Mouse (Mus musculus) left cerebral cortex, adult 8-10 months (tissue): ENCODE measurements around the gene Ugt1a8. TPM values are rescaled to one million over a fixed set of nuclear protein-coding genes. Genes with fewer than 3 reads are reported as not detected.
"Not testable (repeated sequence)": the region's sequence is repeated elsewhere in the genome, so short reads cannot be mapped to it uniquely, and the experiment has no call there.

Experiments used
- DNase-seq, 2 experiments: peaks; one replicate each; pipeline ENCODE4 v3.0.0; 2022; ENCODE audit warnings: low spot score in 2 of 2
- total RNA-seq, 4 experiments: library from RNA; stranded (reverse); gene quantifications; 2 replicates each; pipeline ENCODE4 v1.2.4; 2022

The Ugt1a8 gene
- total RNA-seq, 4 experiments from 2014 or later = not detected

DNA sequence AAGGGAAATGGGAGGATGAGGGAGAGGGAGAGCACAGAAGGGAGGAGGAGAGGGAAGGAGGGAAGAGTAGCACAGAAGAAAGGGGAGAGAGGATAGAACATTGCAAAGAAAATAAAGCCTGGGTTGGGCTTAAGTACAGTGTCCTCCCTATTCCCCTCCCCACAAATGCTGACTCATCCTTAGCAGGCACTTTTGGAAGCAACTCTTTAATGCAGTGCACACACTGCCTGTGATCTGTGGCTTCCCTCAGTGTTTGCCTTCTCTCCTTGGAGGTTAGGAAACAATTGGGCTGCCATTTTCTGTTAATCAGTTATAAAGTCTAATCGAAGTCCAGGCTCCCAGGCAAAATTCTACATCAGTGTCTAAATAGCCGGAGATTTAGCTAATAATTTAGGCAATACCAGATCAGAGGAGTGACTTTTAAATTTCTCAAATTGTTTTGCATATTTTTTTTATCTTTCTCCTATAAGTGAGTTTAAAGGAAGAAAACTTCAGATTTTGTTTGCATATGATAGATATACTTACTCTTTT lies 21.5 kb downstream of the Ugt1a8 start:
- DNase-seq = not testable (repeated sequence)

DNA sequence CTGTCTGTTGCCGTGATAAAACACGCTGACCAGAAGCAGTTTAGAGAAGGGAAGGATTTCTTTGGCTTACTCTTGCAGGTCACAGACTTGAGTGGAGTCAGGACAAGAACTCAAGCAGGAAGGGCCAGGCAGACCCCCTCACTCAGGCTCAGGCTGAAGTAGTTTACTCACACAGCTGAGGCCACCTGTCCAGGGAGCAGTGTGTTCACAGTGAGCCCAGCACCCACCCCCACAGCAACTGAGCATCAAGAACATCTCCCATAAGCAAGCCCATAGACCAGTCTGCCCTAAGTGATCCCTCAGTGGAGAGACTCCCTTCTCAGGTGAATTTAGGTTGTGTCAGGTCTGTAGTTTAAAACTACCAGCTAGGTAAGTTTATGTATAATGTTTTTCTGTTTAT lies 22.0 kb downstream of the Ugt1a8 start:
- DNase-seq = not testable (repeated sequence)

DNA sequence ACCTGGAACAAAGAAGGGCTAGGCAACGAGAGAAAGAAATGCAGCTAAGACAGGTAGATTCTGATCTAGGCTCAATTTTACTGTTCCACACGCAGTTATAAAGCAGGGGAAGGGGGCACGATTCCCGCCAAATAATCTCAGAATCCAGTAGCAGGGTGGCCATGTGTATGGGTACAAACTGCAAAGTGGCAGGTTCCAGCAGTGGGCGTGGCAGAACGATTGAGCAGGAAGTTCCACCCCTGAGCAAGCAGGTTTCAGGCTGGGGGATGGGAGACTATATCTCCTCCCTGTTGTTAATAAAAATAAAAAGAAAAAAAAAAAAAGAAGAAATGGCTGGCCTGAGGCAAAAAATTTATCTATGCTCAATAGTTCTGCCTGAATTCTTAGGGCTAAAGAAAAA lies 25.2 kb downstream of the Ugt1a8 start:
- not testable (repeated sequence) for DNase-seq

DNA sequence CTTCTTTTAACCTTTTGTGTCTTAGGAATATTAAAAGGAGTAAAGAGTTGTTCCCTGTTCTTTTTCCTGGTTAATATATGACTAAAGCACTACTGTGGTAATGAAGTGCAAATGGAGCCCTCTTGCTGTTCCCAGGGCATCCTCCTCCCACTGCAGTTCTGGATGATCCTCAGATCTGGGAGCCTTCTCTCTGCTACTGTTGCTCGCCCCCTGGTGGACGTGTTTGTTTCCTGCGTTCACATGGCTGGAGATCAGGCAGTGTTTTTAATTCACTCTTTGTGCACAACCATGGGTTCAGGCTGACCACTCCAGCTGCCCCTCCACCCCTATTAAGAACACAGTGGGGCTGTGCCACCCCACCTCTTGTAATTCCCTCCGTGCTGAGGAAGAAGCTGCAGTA lies 32.9 kb downstream of the Ugt1a8 start:
- not testable (repeated sequence) for DNase-seq

DNA sequence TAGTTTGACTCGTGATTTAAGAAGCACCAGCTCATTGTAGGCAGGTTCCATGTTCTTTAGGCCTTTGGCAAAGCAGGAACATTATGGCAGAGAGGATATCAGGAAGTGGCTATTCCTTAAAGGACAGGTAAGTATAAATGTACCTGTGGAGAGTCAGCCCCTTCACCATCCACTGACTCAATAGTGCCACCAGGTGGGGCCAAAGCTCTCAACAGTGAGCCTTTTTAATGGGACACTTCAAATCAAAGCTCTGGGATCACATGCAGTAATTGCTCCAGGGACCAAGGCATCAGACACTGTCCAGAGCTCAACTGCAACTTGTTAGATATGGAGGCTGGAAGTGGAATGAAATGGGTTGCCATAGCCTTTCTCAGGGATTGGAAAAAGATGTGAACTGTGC lies 33.9 kb downstream of the Ugt1a8 start:
- not testable (repeated sequence) for DNase-seq

DNA sequence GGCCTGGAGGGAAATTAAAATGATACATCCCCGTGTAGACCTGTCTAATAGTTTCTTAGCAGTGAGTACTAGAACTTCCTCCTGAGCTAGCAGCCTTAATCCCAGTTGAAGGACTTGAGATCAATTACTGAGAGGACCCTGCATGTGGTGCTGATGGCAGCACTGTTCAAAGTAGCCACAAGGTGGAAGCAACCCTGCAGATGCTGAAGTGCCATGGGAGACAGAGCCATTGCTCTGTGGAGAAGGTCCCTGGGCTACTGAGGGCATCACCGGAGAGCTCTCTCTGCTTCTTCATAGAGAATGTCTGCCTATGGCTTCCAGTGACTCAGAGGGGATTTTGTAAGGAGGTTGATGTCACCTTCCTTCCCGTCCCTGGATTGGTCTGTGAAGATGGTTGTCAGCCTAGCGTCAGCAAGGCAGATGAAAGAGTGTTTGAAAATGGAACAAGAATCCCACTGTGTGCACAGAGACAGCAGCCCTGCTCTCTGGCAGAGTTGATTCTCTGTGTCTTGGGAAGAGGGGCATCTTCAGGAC lies 38.3 kb downstream of the Ugt1a8 start:
- not testable (repeated sequence) for DNase-seq

DNA sequence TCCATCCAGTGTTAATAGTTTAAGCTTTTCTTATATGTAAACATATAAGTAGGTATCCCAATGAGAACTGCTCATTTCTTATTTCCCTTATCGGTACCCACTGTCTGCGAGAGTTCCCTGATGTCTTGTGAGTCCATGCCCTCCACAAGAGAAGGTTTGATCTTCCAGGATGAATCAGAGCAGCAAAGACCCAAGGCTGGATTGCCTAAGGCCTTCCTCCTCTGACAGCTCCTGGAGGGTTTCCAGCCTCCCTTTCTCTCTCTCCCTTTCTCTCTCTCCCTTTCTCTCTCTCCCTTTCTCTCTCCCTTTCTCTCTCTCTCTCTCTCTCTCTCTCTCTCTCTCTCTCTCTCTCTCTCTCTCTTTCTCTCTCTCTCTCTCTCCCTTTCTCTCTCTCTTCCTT lies 41.5 kb downstream of the Ugt1a8 start:
- DNase-seq = not testable (repeated sequence)

DNA sequence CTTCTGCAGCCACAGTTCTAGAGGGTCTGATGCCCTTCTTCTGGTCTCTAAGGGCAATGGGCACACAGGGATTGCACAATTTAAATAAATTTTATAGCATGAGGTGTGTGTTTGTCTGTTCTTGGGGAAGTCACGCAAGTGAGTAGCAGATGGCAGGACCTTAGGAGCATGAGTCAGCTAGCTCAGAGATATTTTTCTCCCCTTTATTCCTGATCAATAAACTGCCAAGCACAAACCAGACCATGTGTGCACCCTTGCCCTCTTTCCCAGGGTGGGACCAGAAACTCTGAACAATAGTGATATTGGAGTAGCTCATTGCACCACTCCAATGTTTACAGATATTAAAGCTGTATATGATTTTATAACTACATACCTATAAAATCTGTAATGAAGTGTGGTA lies 42.6 kb downstream of the Ugt1a8 start:
- DNase-seq = not testable (repeated sequence)

DNA sequence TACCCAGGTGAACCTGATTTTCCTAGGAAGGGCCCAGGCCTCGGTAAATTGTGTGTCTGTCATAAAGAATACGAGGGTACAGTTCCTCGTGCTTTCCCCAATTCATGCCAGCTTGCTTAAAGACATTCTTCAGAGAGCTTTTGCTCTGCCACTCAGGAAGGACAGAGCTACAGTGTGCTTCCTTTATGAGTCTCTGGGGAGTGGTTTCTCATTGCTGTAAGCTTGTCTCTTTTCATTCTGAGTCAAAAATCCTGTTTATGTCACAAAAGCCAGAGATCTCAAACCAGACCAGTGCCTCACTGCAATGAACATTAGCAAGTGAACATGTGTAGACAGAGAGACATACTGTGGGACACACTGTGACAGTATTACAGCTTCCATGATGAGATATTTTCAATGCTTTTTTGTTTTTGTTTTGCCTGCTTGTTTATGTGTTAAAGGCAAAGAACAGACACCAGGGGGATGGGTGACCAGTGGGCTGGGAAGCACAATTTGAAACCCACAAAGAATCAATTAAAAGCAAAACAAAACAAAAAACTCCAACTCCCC lies 46.4 kb downstream of the Ugt1a8 start:
- no peak for DNase-seq

GRCm38 (mm10) chr1:88134457-88135011 lies 46.9 kb downstream of the Ugt1a8 start, which contains the start of gene Ugt1a6a:
Ugt1a6a (plus strand) TSS chr1:88134809.
- DNase-seq = peak in 1 of 2 experiments; percentile 12

- not testable (repeated sequence) for DNase-seq
Observed at GRCm38 (mm10) chr1:88135229-88135904, 47.8 kb downstream of the Ugt1a8 start.

DNA sequence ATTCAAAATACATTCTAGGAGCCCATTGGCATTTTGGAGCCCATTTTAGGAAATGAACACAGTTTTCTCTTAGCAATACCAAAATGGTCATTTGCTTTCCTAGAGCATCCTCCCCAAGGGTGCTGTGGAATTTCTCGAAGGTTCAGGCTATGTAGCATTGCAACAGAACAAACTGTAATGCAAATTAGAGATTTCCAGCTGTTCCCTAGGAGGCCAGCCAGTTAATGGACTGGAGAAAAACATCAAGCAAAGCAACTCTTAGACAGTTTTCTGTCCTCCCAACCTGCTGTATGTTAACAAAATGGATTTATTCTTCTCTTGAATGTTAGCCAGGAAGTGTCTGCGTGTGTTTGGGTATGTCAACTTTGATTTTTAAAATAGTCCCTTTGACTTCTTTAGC lies 49.0 kb downstream of the Ugt1a8 start:
- DNase-seq = no peak

- DNase-seq = no peak
Observed at GRCm38 (mm10) chr1:88137264-88137663, 49.7 kb downstream of the Ugt1a8 start.

GRCm38 (mm10) chr1:88138145-88138544 lies 50.5 kb downstream of the Ugt1a8 start:
- DNase-seq = no peak

DNA sequence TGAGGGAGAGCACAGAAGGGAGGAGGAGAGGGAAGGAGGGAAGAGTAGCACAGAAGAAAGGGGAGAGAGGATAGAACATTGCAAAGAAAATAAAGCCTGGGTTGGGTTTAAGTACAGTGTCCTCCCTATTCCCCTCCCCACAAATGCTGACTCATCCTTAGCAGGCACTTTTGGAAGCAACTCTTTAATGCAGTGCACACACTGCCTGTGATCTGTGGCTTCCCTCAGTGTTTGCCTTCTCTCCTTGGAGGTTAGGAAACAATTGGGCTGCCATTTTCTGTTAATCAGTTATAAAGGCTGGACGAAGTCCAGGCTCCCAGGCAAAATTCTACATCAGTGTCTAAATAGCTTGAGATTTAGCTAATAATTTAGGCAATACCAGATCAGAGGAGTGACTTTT lies 52.9 kb downstream of the Ugt1a8 start:
- not testable (repeated sequence) for DNase-seq

GRCm38 (mm10) chr1:88143966-88144675 lies 56.5 kb downstream of the Ugt1a8 start:
- DNase-seq = not testable (repeated sequence)

GRCm38 (mm10) chr1:88145278-88145677 lies 57.7 kb downstream of the Ugt1a8 start:
- DNase-seq = not testable (repeated sequence)

DNA sequence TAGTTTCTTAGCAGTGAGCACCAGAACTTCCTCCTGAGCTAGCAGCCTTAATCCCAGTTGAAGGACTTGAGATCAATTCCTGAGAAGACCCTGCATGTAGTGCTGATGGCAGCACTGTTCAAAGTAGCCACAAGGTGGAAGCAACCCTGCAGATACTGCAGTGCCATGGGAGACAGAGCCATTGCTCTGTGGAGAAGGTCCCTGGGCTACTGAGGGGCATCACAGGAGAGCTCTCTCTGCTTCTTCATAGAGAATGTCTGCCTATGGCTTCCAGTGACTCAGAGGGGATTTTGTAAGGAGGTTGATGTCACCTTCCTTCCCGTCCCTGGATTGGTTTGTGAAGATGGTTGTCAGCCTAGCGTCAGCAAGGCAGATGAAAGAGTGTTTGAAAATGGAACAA lies 62.5 kb downstream of the Ugt1a8 start:
- DNase-seq = not testable (repeated sequence)

- no peak for DNase-seq
Observed at GRCm38 (mm10) chr1:88158430-88158829, 70.8 kb downstream of the Ugt1a8 start.

GRCm38 (mm10) chr1:88165711-88166110 lies 78.1 kb downstream of the Ugt1a8 start, which contains the start of gene Ugt1a5:
Ugt1a5 (plus strand) TSS chr1:88166012.
- no peak for DNase-seq

- DNase-seq = not testable (repeated sequence)
Observed at GRCm38 (mm10) chr1:88172190-88172589, 84.6 kb downstream of the Ugt1a8 start.
